Mouse (Mus musculus) spleen, postnatal 10 days (tissue): ENCODE results near the gene Erlec1.

Experiments
- DNase-seq, 2 experiments: peaks; one replicate each; pipeline ENCODE4 v3.0.0; 2021 to 2022; ENCODE audit warnings: low spot score in 2 of 2

Gene Erlec1

DNA sequence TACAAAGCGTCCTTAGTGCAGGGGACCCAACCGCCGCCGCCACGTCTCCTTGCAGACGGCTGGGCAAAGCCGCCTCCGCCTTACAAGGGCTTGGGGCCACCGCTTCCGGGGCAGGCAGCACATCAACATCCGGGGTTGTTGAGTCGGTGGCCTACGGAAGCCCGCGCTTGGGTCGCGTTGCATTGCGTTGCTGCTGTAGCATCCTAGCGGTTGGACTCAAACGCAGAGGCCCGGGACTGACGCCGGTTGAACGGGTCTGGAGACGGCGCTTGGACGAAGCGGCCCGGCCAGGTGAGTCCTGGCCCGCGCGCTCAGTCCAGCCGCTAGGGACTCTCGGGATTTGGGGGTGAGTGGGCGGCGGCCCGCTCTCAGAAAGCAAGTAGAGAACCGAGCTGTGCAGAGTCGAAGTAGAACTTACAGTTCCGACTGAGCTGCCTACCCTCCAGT, at the start of gene Erlec1:
Gene Erlec1, minus strand, starts transcription at position 57 of the 447 bp plus-strand sequence.
- peak; percentile 76 to 88 for DNase-seq

DNA sequence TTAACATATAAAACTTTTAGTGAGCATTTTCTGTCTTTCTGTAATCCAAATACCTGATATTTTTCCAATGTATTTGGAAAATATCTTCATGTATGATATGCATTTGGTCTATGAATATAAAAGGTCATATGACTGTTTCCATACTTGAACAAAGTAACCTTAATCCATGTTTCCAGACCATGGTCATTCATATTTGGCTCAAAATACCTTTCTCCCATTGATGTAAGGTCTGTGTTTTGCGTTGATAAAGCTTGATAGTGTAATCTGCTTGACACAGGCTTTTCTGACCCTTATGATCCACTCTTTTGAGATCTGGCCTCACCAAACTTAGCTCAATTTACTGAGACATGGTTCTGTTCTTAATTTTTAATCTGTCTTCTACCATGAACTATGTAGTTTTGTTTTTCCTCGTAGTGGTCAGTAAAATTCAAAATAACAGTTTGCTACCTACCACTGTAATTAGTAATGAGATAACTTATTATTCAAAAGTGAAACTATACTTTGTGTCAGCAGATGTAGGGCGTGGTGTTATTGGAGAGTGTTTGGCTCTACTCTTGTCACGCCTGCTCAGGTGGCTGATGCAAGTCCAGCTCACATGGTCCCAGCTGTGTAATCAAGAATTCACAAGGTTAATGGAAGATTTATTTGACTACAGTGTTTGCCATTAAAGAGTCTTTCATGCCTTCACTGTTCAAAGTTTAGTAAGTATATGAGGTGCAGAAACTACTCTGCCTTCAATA, 47.2 kb upstream of the Erlec1 start:
- peak in 1 of 2 experiments; percentile 59 for DNase-seq

DNA sequence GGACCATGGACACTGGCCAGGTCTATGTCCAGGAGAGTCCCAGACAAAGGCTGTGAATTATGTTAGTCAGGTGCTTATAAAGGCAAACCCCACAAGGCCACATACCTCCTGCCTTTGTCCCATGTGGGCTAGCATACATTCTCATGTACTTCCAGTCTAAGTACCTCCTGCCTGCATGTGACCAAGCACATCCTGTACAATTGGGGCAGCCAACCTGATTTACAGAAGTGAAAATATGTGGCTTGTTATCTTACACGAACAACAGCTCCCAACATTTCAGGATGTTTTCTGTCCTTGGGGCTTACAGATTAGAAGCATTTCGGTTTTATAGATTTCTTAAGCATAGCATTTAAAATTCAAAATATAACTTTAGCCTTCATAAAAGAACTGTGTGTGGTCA, 45.9 kb upstream of the Erlec1 start:
- DNase-seq = peak in 1 of 2 experiments; percentile 26

DNA sequence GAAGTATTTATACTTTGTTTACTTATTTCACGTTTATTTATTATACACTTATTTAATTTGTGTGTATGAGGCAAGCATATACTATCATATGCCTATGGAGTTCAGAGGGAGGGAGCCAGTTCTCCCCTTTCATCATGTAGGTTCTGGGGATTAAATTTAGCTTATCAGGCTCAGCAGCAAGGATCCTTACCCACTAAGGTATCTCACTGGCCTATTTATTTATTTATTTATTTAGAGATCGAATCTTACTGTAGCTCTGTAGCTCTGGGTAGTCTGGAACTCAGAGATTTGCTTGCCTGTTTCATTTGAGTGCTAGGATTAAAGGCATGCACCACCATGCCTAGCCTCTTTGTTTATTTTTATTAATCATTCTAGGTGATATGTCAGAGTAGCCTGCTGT, 44.6 kb upstream of the Erlec1 start:
- no peak for DNase-seq

DNA sequence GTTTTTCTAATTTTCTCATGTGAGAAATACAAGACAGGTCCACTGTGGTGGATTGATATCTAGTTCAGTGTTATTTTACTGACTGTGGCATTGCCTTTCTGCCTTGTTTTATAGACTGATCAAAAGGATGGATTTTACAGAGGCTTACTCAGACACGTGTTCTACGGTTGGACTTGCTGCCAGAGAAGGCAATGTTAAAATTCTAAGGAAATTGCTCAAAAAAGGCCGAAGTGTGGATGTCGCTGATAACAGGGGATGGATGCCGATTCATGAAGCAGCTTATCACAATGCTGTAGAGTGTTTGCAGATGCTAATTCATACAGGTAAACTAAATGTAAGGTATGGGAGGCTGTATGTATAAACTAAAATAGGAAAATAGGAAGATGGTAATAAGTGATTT, 44.1 kb upstream of the Erlec1 start:
- no peak for DNase-seq

DNA sequence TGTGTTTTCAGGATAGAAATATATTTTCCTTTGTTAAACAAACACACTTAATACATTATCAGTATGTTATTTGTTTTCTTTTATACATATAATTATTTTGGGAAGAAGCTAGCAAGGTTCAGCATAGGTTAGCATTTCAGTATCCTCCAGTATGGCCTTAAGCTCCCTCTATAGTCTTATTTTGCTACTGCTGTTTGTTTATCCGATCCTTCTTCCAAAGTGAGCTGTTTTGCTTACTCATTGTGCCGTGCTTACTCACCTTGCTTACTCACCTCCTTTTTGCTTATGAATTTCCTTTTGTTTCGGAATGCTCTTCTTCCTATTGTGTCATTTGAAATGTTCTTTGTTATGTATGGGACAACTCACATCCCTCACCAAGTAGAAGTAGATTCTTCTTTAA, 42.5 kb upstream of the Erlec1 start:
- peak in 1 of 2 experiments; percentile 50 for DNase-seq

DNA sequence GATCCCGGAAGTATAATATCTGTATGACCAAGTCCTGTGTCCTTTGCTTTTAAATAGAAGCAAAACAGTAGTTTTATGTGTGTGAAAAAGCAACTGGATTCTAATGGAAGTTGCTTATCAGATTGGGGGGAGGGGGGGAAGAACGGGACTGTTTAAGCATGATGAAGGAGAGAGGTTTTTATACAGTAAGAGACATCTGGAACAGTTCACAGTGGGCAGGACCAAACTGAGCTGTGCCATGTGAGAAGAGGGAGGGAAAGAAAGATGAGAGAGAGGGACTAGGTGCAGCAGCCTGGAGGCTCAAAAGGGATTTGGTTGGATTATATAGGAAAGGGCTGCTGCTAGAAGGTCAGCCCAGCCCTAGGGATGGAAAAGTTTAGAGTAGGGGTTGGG, 32.5 kb upstream of the Erlec1 start:
- DNase-seq = peak in 1 of 2 experiments; percentile 23

DNA sequence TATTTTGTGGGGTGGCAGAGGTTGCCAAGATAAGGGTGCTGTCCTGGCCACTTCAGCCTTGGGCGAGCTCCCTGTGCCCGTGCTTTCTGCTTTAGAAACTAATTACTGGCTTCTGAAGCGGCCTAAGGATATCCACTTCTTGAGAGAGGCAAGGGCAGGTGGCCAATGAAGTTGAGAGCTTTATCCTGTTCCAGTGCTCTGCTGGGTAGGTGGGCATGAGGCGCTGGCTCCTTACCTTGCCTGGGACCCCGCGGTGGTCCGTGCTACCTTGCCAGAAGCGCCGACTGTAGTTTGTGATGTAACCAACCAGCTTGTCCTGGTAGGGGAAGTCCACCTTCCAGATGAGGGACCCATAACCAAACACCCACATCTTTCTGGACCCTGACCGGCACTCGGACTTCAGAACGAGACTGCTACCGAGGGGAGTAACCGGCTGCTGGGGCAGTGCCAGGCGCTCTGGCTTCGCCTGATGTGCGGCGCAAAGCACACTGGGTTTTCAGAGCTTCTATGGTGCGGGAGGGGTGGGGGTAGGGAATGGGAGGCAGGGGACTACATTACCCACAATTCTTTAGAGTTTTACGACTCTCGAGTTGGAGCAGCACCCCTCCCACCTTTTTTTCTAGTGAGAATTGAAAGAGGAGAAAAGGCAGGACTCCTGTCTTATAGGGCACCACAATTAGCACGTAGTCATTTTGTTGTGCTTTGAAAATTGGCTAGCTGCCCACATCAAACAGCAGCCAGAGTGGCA, 31.9 kb upstream of the Erlec1 start, which contains the start of gene Chac2:
Gene Chac2, minus strand, starts transcription at position 474 of the 748 bp plus-strand sequence.
- DNase-seq = peak; percentile 86 to 92

DNA sequence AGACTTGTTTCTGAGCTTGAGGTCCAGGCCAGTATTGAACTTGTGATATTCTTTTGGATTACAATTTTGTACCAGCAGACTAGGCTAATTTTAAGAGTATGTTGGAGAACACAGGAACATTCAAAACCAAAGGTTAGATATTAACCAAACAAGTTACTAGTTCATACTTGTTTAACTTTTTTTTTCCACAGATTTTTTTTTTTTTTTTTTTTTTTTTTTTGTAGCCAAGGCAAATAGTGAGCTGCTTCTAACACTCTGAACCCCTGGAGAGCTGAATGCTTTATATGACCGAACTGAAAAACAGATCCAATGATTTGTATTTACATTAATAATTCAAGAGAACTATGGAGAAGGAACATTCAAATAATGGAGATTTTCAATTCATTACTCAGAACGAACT, 31.1 kb upstream of the Erlec1 start:
- no peak for DNase-seq

DNA sequence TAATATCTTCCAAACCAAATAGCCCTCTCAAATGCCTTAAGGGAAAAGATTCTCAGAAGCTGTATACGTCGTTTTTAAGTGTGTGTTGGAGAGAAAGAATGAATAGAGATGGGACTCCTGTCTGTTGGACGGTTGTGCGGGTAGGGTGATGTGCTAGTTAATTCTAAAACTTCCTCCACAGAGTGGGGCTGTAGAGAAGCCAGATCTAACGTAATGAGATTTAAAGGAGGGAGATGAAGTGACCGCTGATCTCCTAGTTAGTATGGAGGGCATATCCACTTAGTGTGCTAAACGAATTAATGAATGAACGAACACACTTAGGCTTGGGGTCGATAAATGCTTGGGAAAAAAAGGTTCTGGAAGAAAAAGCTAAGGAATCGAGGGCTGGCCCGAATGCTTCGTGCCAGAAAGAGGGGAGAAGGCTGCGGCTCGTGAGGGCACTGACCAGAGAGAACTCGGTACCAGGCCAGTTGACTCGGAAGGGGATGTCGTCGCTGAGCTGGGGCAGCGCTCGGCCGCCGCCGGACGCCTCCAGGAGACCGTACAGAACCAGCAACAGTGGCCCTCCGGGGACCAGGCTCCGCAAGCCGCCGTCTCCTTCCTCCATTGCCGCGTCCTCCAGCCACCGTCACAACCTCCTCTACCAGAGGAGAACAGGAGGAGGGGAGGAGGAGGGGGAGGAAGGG, 523 bp downstream of the Erlec1 start:
- peak; percentile 61 to 70 for DNase-seq

DNA sequence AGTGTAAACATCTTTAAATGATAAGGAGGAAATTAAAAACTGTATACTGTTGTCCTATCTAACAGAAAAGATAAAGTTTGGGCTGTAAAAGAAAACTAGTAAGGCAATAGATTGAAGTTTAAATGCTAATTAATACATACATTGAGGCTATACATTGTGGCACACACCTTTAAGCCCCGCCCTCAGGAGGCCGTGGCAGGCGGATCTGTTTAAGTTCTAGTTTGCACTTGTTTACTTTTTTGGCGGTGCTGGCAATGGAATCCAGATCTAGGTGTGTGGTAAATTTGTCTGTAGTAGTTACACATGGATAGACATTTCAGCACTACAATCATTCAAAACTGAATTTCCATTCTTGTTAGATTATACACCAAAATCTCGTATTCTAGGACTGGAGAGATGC, 1.3 kb downstream of the Erlec1 start:
- peak; percentile 18 to 45 for DNase-seq

DNA sequence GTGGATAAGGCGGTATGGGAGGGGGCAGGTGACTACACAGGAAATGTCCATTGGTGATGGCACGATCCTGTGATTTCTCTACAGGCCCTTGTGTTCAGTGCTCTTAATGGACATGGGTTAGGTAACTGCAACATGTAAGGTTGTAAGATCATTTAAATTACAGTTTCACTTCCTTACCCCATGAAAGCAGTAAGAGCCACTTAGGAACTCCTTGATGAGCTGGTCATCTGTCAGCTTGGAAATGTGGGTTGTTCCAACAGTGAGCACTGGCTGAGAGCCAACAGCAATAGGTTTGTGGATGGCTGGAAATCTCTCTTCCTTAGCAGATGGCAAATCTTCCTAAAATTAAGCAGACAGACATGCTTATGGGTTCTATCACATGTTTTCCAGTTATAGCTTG, 10.6 kb downstream of the Erlec1 start:
- no peak for DNase-seq

DNA sequence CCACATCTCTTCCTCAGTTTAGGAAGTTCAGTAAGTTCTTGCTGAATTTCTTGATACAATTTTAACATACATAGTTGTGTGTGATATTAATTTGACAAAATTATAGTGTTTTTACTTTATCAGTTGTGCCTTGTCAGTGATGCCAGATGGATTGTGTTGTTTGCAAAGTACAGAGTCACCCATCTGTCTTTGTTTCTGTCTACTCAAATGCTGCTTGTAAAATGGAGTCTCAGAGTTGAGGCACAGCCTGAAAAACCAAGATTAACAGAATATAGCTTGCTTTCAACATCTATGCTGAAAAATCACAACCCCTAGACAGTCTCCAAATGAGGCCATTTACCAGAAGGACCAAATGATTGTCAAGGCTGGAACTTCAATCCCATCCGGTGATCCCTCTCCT, 25.6 kb downstream of the Erlec1 start:
- no peak for DNase-seq

DNA sequence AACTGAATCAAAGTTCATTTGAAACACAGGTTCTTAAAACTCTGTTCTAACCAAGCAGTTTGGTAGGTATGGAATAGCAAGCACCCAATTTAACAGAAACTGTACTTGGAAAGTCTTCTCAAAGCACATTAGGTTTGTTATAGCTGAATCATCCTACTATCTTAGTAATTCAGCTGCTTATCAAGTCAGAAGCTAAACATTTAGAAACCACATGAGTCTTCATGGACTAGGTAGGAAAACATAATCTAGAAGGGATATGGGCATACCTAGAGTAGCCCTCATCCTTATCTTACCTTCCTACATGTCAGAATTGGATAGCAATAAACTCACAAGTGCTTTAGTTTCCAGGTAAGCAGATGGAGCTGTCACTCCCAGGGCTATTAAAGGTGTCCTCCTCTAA, 26.1 kb downstream of the Erlec1 start:
- no peak for DNase-seq

DNA sequence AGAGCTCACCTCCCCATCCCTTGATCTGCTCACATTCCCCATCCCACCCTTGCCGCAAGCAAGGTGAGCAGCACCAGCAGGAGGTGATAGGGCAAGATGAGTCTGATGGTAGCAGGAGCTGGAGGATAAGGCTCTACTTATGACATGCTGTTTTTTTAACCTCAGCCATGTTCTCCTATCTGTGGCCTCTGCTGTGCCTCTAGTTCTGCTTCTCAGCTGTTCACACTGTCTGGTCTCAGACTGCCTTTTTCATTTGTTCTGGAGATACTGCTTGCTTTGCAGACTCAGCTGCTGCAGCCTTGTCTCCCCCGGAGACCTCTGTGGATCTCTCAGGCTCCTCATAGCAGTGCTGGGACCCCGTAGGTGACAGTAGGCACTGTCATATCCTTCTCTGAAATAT, 30.9 kb downstream of the Erlec1 start:
- DNase-seq = no peak

DNA sequence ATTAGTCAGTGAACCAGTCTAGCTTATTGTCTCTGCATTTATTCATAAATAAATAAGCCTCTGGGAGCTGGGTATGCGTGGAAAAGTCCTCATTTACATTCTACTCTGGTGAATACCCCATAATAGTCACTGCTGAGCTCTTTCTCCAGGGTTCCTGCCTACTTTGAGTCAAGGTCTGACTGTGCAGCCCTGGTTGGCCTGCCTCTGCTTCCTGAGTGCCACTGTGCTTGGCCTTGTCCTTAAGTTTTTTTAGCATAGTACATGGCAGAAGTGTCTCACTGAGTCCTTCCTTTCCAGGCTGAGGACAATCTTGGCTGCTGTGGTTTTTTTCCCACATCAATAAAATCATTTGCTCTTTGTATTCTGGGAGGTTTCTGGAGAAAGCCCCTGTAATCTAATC, 33.5 kb downstream of the Erlec1 start:
- no peak for DNase-seq

DNA sequence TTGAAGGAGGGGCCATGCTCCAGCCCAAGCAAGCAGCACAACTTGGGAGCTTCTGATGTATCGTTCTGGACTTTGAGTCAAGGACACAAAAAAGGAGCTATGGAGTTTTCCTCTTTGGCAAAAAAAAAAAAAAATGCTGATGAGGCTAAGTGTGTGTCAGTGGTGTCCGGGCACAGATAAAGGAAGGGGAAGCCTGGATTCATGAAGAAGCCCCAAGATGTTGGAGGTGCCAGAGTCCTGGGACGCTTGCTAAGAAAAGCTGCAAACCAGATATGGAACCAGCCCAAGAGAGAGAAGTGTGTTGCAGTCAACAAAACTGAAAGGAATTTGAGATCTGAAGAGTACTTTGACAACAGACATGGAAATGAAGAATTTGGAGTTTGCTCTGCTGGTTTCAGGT, 41.8 kb downstream of the Erlec1 start:
- no peak for DNase-seq

DNA sequence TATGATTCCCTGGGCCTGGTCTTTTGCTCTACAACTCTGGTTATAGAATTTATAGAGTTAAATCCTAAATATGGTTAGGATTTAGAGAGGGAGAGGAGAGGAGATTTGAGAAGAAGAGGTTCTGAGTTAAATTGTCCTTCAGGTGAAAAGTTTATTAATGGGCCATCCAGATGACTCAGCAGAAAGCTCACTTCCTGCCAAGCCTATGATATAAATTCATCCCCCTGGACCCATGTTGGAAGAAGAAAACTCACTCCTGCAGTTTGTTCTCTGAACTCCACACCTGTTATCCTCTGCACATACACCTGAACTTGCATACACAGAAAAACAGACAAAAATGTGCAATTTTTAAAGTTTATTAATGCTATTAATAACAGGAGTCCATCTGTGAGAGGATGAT, 54.8 kb downstream of the Erlec1 start:
- no peak for DNase-seq

DNA sequence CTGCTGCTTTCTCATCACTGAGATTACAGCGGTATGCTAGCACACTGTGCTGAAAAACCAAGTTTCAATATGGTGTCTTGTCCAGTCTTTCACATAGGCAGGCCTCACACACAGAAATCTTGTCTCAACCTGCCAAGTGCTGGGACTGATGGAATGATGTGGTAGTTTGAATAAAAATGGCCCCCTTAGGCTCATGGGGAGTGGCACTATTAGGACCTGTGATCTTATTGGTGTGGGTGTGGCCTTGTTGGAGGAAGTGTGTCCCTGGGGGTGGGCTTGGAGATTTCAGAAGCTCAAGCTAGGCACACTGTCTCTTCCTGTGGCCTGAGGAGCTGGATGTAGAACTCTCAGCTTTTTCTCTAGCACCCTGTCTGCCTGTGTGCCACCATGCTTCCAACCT, 57.9 kb downstream of the Erlec1 start:
- no peak for DNase-seq

DNA sequence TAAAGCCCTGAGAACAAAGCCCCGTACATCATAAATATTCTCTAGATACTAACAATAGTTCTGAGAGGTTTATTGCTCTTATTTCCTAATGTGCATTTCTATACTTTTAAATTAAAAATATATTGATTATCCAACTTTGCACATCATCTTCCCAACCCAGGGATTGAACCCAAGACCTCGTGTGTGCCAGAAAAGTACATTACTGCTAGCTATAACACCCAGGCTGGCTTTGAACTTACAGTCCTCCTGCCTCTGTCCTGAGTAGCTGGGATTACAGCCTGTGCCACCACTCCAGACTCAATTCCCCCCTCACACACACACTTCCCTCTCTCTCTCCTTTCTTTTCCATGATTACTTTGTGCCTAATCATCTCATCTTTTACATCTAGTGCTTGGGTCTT, 66.0 kb downstream of the Erlec1 start:
- DNase-seq = no peak

DNA sequence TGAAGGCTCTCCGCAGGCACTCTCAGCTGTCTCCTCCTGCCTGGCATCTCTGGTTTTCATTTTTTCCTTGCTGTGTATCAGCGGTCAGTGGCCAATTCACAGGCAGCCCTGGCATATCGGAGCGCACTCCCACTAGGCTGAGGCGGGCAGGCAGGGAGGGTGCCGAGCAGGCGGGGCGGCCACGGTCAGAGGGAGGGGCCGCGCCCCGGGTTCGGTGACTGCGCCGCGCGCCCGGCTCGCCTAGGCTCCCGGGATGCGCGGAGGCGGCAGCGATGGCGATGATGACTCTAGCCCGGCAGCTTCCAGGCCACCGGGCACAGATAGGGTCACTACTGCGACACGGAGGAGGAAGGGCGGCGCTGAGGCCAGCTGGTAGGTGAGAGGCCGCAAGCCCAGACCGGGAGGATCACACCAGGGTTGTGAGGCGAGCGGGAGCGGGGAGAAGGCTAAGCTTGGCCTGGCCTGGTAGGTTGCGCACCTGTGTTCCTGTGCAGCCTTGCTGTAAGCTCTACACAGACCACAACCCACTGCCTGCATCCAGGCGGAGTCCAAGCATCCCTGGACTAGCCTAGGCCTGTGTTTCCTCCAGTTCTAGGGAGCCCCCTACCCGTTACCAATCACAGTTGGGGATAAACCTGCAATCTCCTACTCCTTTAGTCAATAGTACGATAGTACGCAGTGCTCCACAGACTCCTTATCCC, 68.8 kb downstream of the Erlec1 start, which contains the start of the genes Gpr75 and Asb3:
Gene Gpr75, plus strand, starts transcription at position 188 of the 701 bp plus-strand sequence.
Gene Asb3, plus strand, starts transcription at position 246 of the 701 bp plus-strand sequence.
- DNase-seq = peak in 1 of 2 experiments; percentile 29
